Mouse (Mus musculus): ENCODE measurements at regions not wholly inside any gene's neighbourhood (a gene's known extent, or its start where the extent isn't known, plus 50 kb on each side); places are given as distances from the start of the nearest gene placed in this dataset.

DNA sequence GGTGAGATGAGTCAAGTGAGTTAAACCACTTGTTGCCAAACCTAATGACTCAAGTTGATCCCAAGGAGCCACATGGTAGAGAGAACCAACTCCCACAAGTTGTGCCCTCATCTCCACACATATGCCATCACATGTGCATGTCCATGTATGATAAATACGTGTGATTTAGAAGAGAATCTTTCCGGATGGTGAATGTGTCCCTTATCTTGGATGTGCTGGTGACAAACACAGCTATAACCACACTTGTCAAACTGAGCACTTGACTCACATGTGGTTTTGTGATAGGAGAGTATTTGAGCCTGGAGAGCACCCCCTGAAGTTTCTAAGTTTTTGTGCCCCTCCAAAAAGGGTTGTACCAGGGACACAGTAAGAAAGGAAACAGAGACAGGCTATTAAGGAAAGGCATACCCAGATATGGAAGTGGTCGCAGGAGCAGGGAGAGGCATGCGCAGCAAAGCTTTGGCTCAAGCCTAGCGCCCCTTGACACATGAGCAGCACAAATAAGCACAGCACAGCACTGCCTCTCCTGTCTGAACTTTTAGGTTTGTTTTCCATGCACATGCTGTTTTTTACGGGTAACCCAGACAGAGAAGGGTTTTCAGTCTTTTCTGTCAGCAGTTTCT lies 558.4 kb upstream of the Nrp1 start:
- H3K27ac ChIP-seq = no peak overlapping the region
- no peaks in the 10 kb centered on the region for H3K27me3 ChIP-seq (ENCODE audit: low read depth, poor library complexity, severe bottlenecking)
- DNase-seq (ENCODE audit: low spot score) = no peak
- WGBS = 80% methylated on average over 6 of the region's 6 CpGs
- peaks cover 30% of the 10 kb centered on the region for H3K4me1 ChIP-seq
- no peaks in the 10 kb centered on the region for H3K36me3 ChIP-seq
- H3K4me3 ChIP-seq = no peak overlapping the region
- H3K9me3 ChIP-seq (replicated peaks) = no peaks in the 10 kb centered on the region

DNA sequence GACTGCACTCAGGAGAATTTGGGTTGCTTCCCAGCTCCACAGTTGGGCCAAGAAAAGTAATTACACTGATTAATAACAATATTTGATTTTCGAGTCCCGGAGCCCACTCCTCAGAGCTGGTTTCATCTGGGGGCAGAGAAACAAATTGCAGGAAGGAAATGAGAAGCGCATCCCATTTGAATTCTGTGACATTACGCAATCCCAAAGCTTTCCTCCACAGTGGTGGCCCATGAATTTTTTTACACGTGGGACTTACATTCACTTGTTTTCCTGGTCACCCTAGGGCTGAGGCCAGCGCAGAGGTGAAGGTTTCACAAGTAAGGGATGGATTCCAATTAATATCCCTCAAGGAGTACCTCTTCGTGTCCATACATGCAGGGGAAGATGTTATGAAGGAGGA lies 556.3 kb upstream of the Nrp1 start:
- no peak for DNase-seq (ENCODE audit: low spot score)
- Histone ChIP-seq H3K9me3 (replicated peaks) (no peaks in the 10 kb centered on the region), H3K4me3 (no peak overlapping the region), H3K27me3 (ENCODE audit: low read depth, poor library complexity, severe bottlenecking) (peaks cover 19% of the 10 kb centered on the region; the same call in 1 of the 2 replicates), H3K27ac (peak overlapping the region; percentile 65; the same call in 1 of the 2 replicates), H3K36me3 (no peaks in the 10 kb centered on the region), H3K4me1 (peaks cover 37% of the 10 kb centered on the region)
- 78% methylated on average over 7 of the region's 7 CpGs for WGBS

DNA sequence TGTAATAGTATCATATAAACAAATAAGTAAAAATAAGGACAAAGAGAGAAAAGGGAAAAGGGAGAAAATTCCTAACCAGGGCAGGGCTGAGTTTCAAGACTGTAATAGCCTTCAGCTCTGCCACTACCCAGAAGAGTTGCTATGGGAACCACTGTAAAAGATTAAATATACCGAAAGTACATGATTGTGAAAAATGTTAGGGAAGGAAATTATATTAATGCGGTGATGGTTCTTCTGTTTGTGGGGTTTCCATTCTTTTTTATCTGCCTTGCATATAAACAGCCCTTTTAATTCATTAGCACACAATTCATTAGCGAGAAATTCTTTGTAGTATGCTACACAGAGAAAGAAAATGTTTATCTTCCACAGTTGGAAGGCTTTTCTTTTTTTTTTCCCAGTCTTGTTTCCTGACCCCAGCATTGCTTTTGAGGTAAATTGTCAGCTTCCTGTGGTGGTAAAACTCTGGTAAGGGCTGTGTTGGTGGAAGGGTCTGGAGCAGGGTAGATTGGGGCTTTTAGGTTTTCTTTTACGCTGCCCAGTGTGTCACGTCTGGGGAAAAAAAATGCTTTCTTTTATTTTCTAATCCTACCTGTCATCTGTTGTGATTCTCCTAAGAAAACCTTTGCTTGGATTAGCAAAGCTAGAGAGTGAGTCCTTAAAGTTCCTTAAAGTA lies 555.6 kb upstream of the Nrp1 start:
- Histone ChIP-seq H3K36me3 (no peaks in the 10 kb centered on the region), H3K27me3 (ENCODE audit: low read depth, poor library complexity, severe bottlenecking) (peaks cover 19% of the 10 kb centered on the region), H3K27ac (peak overlapping the region; percentile 65), H3K4me3 (no peak overlapping the region), H3K4me1 (peaks cover 37% of the 10 kb centered on the region), H3K9me3 (replicated peaks) (no peaks in the 10 kb centered on the region)
- 53% methylated on average over 5 of the region's 5 CpGs for WGBS
- DNase-seq (ENCODE audit: low spot score) = no peak

DNA sequence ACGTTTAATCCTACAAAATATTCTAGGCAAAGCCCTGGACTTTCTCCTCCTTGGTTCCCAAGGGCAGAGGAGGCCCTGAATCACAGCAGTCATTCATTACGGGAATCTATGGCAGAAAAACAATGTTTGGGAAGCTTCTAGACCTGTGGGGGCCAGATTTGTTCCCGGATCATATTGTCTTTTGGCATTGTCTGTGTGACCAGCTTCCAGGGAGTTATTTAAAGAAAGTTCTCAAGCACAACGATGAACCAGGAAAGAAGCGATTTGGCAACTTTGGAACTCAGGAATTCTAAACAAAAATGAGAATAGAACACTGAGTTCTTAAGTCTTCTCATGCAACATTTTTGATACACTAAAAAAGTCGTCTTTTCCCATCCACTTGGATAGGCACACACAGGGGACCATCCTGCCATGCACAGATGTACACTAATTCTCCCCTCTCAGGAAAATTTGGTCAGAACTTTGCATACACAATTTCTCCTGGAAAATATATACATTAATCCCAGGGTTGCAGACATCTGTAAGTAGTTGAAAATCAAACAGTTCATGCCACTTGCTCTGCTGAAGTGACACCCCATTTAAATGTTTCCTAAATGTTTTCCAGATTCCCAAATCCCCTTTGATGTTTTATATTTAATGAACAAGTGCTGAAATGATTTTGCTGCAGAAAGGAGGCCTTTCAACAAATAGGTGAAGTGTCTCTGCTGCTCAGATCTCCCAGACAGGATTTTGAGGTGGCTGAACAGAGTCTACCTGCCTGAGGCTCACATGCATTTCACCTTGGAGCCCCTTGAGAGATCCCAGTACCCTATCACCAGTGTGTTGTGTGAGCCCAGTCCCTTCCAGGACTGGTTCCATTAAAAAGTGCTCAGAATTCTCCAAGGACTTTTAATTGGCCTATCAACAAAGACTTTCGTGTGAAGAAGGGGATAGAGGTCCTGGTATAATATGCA lies 548.9 kb upstream of the Nrp1 start:
- no peaks in the 10 kb centered on the region for H3K9me3 ChIP-seq (replicated peaks)
- DNase-seq (ENCODE audit: low spot score) = peak; percentile 56
- H3K27ac ChIP-seq = peak overlapping the region; percentile 67

DNA sequence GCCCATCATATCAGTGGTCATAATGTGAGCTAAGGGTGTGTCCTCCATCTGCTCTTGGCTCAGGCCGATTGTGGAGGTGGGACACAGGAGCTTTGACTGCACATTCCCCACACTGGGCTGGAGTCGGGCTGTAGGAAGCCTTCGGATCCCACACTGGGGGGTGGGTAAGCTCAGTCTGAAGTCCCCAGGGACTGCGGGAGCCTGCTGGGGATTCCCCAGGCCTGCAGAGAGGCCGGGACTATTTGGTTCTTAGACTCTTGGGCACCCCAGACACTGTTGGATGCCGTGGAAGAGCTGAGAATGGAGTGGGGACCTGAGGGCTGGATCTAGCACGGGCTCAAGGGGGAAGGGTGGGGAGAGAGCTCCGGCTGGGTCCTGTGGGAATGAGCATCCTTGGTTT lies 547.1 kb upstream of the Nrp1 start:
- WGBS = 89% methylated on average over 8 of the region's 8 CpGs
- no peak overlapping the region for H3K4me3 ChIP-seq
- H3K27ac ChIP-seq = 0 out of 2 replicates have a peak overlapping the region, but pooled peaks have one; percentile 5
- no peaks in the 10 kb centered on the region for H3K36me3 ChIP-seq
- H3K27me3 ChIP-seq (ENCODE audit: low read depth, poor library complexity, severe bottlenecking) = peaks cover 8% of the 10 kb centered on the region
- no peak for DNase-seq (ENCODE audit: low spot score)
- peaks cover 42% of the 10 kb centered on the region for H3K4me1 ChIP-seq
- no peaks in the 10 kb centered on the region for H3K9me3 ChIP-seq (replicated peaks)

More for the DNA sequence above, 548.9 kb upstream of the Nrp1 start:
- 55% methylated on average over 7 of the region's 7 CpGs for WGBS
- H3K27me3 ChIP-seq (ENCODE audit: low read depth, poor library complexity, severe bottlenecking) = peaks cover 19% of the 10 kb centered on the region
- no peaks in the 10 kb centered on the region for H3K36me3 ChIP-seq
- H3K4me3 ChIP-seq = no peak overlapping the region
- H3K4me1 ChIP-seq = peaks cover 49% of the 10 kb centered on the region

DNA sequence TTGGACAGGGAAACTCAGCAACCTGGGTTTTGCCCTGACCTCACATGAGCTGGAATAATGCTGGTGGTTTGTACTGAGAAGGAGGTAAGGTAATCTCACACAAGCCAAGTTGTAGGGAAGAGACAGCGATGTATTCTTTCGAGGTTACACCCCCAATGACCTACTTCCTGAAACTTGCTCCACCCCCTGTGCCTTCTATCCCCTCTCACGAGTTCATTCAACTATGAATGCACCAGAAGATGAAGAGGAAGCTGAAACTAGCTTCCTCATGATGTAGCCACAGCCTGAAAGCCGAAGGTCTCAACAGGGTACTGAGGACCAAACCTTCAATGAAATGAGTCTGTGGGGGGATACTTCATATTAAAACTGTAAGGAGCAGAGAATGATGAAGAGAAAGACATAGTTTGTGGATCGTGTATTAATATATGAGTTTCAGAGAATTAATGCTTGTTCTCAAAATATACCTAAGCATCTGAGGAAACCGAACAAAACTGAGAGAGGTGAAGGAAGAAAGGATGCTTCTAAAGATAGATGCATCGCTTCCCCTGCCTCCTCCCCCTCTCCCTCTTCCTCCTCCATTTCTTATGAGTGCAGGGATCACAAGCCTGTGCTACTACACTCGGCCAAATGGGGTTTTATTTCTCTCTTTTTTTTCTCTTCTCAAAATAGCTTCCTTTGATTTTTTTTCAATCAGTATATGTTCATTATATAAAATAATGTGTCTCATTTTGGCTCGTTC lies 543.5 kb upstream of the Nrp1 start:
- H3K36me3 ChIP-seq = no peaks in the 10 kb centered on the region
- 85% methylated on average over 9 of the region's 9 CpGs for WGBS
- H3K27me3 ChIP-seq (ENCODE audit: low read depth, poor library complexity, severe bottlenecking) = no peaks in the 10 kb centered on the region
- no peak overlapping the region for H3K27ac ChIP-seq
- peaks cover 29% of the 10 kb centered on the region for H3K4me1 ChIP-seq
- H3K4me3 ChIP-seq = no peak overlapping the region
- DNase-seq (ENCODE audit: low spot score) = no peak
- no peaks in the 10 kb centered on the region for H3K9me3 ChIP-seq (replicated peaks)

DNA sequence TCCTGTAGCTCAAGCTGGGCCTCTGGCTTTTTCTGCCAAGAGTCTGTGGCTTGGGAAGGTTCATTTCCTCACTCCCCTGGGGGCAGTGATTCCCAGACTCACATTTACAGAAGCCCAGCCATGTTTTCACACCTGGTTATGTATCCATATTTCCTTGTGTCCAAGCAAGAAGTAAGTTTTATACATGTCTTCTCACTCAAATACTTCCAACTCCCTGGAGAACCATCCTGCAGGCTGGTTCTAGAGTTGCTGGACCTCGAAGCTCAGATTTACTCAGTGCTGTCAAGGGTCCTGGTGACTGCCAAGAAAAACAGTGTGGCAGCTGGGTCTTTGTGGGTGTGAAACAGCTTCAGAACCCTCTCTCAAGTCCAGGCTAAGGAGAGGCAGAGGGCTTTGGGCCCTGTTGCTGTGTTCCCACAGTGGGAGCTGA lies 537.6 kb upstream of the Nrp1 start:
- H3K36me3 ChIP-seq = no peaks in the 10 kb centered on the region
- DNase-seq (ENCODE audit: low spot score) = no peak
- WGBS = 75% methylated on average over 1 of the region's 1 CpGs
- no peaks in the 10 kb centered on the region for H3K27me3 ChIP-seq (ENCODE audit: low read depth, poor library complexity, severe bottlenecking)
- no peaks in the 10 kb centered on the region for H3K9me3 ChIP-seq (replicated peaks)
- no peak overlapping the region for H3K27ac ChIP-seq
- no peak overlapping the region for H3K4me3 ChIP-seq
- H3K4me1 ChIP-seq = peaks cover 4% of the 10 kb centered on the region; the same call in 1 of the 2 replicates

DNA sequence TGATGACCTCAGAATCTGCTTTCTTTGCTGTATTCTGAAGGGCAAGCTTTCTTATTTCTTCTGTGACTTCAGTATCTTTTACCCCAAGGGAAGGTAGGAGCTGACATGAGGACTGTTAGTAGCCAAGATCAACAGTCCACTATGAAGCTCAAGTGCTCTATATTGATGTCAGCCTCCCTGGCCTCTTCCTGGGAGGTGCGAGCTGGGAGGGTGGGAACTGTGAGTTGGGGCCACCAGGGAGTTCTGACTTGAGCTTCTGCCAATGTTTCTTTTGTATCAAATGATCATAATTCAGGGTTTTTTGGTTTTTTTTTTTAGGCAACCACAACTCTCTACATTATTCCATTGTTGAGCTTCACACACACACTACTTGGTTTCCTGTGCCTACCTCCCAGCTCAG lies 536.8 kb upstream of the Nrp1 start:
- peaks cover 4% of the 10 kb centered on the region; the same call in 1 of the 2 replicates for H3K4me1 ChIP-seq
- no peak overlapping the region for H3K4me3 ChIP-seq
- no peaks in the 10 kb centered on the region for H3K36me3 ChIP-seq
- 90% methylated on average over 1 of the region's 1 CpGs for WGBS
- no peak for DNase-seq (ENCODE audit: low spot score)
- H3K9me3 ChIP-seq (replicated peaks) = no peaks in the 10 kb centered on the region
- no peaks in the 10 kb centered on the region for H3K27me3 ChIP-seq (ENCODE audit: low read depth, poor library complexity, severe bottlenecking)
- H3K27ac ChIP-seq = no peak overlapping the region

DNA sequence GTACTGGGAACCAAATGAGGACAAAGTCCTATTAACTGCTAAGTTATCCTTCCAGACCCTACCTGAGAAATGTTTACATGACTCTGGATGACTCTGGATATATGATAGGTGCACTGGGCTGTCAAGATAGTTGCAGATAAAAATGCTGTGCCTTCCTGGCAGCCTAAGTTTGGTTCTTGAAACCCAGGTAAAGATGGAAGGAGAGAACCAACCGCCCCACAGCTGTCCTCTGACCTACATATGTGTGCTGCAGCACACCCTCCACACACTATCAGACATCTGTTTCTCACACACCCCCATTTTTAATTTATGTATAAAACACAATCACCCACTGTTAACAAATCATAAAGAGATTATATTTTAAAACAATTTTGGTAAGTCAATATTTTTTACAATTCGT lies 533.4 kb upstream of the Nrp1 start:
- Histone ChIP-seq H3K4me1 (peaks cover 4% of the 10 kb centered on the region; the same call in 1 of the 2 replicates), H3K9me3 (replicated peaks) (no peaks in the 10 kb centered on the region), H3K4me3 (no peak overlapping the region), H3K27ac (no peak overlapping the region), H3K36me3 (no peaks in the 10 kb centered on the region), H3K27me3 (ENCODE audit: low read depth, poor library complexity, severe bottlenecking) (no peaks in the 10 kb centered on the region)
- DNase-seq (ENCODE audit: low spot score) = no peak
- WGBS = 91% methylated on average over 2 of the region's 2 CpGs

DNA sequence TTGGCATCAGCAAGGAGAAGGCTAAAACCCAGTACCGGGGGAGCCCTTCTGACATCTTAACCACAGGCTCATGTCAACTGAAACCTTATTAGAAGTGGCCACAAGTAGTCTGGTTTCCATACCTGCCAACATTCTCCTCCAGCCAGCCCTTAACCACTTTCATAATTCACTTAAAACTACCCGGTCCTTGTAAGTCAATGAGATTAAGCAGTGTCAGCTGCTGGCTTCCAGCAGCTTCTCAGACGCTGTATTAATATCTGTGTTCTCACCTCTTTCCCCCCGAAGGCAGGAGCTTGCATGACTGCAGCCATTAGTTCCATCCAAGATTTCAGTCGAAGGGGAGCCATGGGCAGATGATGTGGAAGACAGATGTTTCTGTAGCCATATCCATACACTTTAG lies 530.6 kb upstream of the Nrp1 start:
- no peaks in the 10 kb centered on the region for H3K4me1 ChIP-seq
- no peak overlapping the region for H3K27ac ChIP-seq
- H3K36me3 ChIP-seq = no peaks in the 10 kb centered on the region
- WGBS = 75% methylated on average over 5 of the region's 5 CpGs
- no peaks in the 10 kb centered on the region for H3K9me3 ChIP-seq (replicated peaks)
- no peak for DNase-seq (ENCODE audit: low spot score)
- H3K4me3 ChIP-seq = no peak overlapping the region
- no peaks in the 10 kb centered on the region for H3K27me3 ChIP-seq (ENCODE audit: low read depth, poor library complexity, severe bottlenecking)

DNA sequence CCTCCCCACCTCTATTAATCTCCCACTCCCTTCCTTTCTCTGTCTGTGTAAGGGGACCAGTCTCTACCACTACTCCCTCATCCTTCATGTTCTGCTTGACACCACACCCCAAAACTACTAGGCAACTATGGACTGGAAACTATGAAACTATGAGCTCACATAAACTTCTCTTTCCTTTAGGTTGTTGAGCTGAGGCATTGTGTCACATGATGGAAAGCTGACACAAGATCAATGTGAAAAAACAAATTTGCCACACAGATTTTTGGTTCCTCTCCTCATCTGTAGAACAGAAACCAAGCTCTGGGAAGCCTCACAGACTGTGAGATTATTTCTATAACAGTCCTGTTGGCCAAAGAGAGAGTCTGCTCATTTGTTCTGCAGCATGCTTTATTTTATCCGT lies 528.7 kb upstream of the Nrp1 start:
- 78% methylated on average over 1 of the region's 1 CpGs for WGBS
- Histone ChIP-seq H3K36me3 (no peaks in the 10 kb centered on the region), H3K27me3 (ENCODE audit: low read depth, poor library complexity, severe bottlenecking) (no peaks in the 10 kb centered on the region), H3K27ac (no peak overlapping the region), H3K4me3 (no peak overlapping the region), H3K9me3 (replicated peaks) (no peaks in the 10 kb centered on the region), H3K4me1 (no peaks in the 10 kb centered on the region)
- no peak for DNase-seq (ENCODE audit: low spot score)

DNA sequence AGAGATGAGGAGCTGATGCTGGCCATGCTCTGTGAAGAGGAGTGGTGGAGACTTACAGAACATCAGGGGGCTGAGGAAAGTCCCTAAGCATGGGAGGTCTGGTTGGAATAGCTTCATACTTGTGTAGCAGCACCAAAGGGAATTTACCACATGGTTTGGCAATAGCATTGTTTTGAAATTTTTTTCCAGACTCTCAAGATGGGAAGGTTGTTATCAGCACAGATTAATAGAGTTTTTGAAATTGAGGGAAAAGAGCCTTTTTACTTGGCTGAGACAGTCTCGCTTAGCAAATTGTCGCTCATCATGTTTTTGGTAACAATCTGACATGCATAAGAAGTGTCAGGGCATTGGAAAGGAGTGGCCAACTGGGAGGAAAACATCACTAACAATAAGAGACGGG lies 524.4 kb upstream of the Nrp1 start:
- Histone ChIP-seq H3K4me1 (no peaks in the 10 kb centered on the region), H3K4me3 (no peak overlapping the region), H3K9me3 (replicated peaks) (no peaks in the 10 kb centered on the region), H3K36me3 (no peaks in the 10 kb centered on the region), H3K27me3 (ENCODE audit: low read depth, poor library complexity, severe bottlenecking) (no peaks in the 10 kb centered on the region), H3K27ac (no peak overlapping the region)
- no peak for DNase-seq (ENCODE audit: low spot score)
- 86% methylated on average over 3 of the region's 3 CpGs for WGBS

All from limb, embryonic 10.5 days (tissue).